Mouse (Mus musculus) kidney, embryonic 15.5 days (tissue): ENCODE measurements around the gene Ptrh2. TPM values are rescaled to one million over a fixed set of nuclear protein-coding genes. Genes with fewer than 3 reads are reported as not detected.

Experiments used
- ATAC-seq: fragments of 200-750 bp; cut with Nextera tagmentation; replicated peaks from 2 replicates; pipeline ENCODE4 v1.8.0; 2017; ENCODE audit warnings: moderate TSS enrichment; ENCODE audit not compliant: low FRiP score
- H3K27ac ChIP-seq: fragments of 300-500 bp; sonication (generic); 2 replicates; pipeline ENCODE4 v1.5.1; 2015; ENCODE audit warnings: mild to moderate bottlenecking, inconsistent platforms
- H3K27me3 ChIP-seq: fragments of 300-500 bp; sonication (generic); 2 replicates; pipeline ENCODE4 v1.6.1; 2015; ENCODE audit warnings: inconsistent platforms
- H3K36me3 ChIP-seq: fragments of 300-500 bp; sonication (generic); 2 replicates; pipeline ENCODE4 v1.6.1; 2015; ENCODE audit warnings: inconsistent platforms
- H3K4me1 ChIP-seq: fragments of 300-500 bp; sonication (generic); 2 replicates; pipeline ENCODE4 v1.6.1; 2015; ENCODE audit warnings: inconsistent platforms
- H3K4me2 ChIP-seq: fragments of 300-500 bp; sonication (generic); 2 replicates; pipeline ENCODE4 v1.6.1; 2015; ENCODE audit warnings: moderate library complexity, mild to moderate bottlenecking, inconsistent platforms
- H3K4me3 ChIP-seq: fragments of 300-500 bp; sonication (generic); replicated peaks from 2 replicates; pipeline ENCODE4 v1.5.1; 2015; ENCODE audit warnings: mild to moderate bottlenecking, inconsistent platforms
- H3K9ac ChIP-seq: fragments of 300-500 bp; sonication (generic); 2 replicates; pipeline ENCODE4 v1.6.1; 2015; ENCODE audit warnings: mild to moderate bottlenecking, inconsistent platforms
- H3K9me3 ChIP-seq: fragments of 300-500 bp; sonication (generic); replicated peaks from 2 replicates; pipeline ENCODE4 v1.6.1; 2016; ENCODE audit warnings: inconsistent platforms
- WGBS: fragments of 180-500 bp; shearing (Covaris S2); methylation state at CpG from one replicate; pipeline ENCODE4 v1.1.7; 2015; ENCODE audit warnings: mixed read lengths; 5-methylcytosine and 5-hydroxymethylcytosine counted together
- polyA plus RNA-seq: library from polyadenylated mRNA; unstranded; fragments of >200 nt; fragmentation: Nextera tagmentation; extraction: Ambion mirVana; gene quantifications from 2 replicates; pipeline ENCODE4 v1.2.1, GENCODE M21; 2015

Ptrh2 gene
- polyA plus RNA-seq, result 35.8 and 38.2 TPM in 2 replicates

DNA sequence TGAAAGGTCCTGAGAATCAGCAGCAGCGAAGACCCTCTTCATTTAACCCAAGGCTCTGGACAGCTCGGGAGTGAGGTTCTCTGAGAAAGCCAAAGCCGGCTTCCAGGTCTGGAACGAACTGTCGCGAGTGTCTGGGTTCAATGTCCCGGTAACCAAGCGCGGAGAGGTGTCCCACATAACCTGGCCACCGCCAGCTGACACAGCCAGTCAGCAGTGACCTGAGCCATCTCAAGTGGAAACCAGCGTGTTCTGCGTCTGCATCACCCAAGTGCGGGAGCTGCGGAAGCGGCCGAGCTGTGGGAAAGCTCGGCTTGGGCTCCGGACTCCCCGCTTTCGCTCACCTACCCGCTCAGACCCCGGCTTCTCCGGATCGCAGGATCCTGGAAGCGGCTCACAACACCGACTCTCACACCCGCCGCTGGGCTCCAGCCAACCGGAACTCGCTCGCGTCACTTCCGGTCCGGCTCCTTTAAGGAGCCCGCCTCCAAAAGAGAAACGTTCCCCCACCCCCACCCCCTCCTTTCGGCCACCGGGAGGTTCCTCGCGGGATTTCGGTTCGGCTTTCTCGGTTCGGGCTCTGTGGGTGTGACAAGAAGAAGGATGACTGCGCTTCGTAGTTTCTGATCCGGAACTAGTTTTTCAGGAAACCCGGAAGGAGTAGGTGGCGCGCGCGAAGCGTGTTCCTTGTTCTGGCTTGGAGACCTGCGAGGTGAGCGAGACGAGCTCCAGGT is at the start of gene Ptrh2, which contains the start of gene Vmp1:
Gene Ptrh2 (plus strand): TSS at position 591 of the 731 bp plus-strand sequence.
Gene Vmp1 (minus strand): TSS at position 442 of the 731 bp plus-strand sequence.
- Histone ChIP-seq H3K4me1 (peaks cover 47% of the 10 kb centered on the region), H3K9me3 (no peaks in the 10 kb centered on the region), H3K27me3 (no peaks in the 10 kb centered on the region), H3K9ac (peak within 1 kb of the TSS; percentile 89), H3K27ac (peak within 1 kb of the TSS; percentile 98), H3K36me3 (peaks cover 16% of the 10 kb centered on the region), H3K4me3 (peak within 1 kb of the TSS; percentile 91), H3K4me2 (peak within 1 kb of the TSS; percentile 88)
- peak; percentile 94 for ATAC-seq
- under 1% methylated on average over 56 of the region's 56 CpGs for WGBS

DNA sequence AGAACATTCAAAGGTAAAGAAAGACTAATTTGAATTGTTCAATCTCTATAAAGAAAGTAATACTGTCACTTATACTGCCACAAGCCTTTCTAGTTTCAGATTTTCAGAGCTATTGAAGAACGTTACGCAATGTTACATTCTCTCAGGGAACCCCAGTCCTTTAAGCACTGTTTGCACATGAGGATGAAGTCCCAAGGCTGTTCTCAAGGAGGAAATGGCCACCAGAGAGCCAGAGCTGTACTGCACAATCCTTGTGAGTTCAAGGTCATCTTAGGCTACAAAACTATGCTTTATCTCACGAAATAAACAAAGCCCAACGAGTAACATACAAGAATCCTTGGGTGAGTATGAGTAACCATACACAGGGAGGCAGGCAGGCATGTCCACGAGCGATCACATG is 49.4 kb upstream of the Ptrh2 start:
- Histone ChIP-seq H3K9me3 (no peaks in the 10 kb centered on the region), H3K36me3 (peaks cover 38% of the 10 kb centered on the region), H3K4me2 (no peak overlapping the region), H3K4me3 (no peak overlapping the region), H3K27ac (no peak overlapping the region), H3K27me3 (no peaks in the 10 kb centered on the region), H3K4me1 (no peaks in the 10 kb centered on the region), H3K9ac (no peak overlapping the region)
- WGBS, result 91% methylated on average over 6 of the region's 6 CpGs
- ATAC-seq, result no peak

DNA sequence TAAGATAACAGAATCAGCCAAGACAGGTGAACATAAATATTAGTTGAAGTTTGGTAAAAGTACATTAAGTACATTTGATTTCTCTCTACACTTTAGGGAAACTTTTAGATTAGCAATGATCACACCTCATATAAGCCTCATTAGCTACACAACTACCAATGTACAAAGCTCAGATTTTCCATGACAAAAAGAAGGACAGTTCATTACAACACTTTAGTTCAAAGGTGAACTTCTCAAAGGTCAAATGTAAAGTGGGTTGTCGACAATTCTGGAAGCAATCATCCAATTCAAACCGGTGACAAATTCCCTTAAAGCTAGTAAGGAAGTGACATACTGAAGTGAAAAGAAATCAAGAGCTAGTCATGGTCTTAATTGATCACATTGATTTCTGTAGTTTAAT is 46.1 kb upstream of the Ptrh2 start:
- no peaks in the 10 kb centered on the region for H3K27me3 ChIP-seq
- H3K4me3 ChIP-seq, result no peak overlapping the region
- H3K27ac ChIP-seq, result no peak overlapping the region
- no peak for ATAC-seq
- no peak overlapping the region for H3K4me2 ChIP-seq
- WGBS, result 66% methylated on average over 2 of the region's 2 CpGs
- no peaks in the 10 kb centered on the region for H3K9me3 ChIP-seq
- H3K9ac ChIP-seq, result no peak overlapping the region
- H3K36me3 ChIP-seq, result peaks cover 23% of the 10 kb centered on the region
- no peaks in the 10 kb centered on the region for H3K4me1 ChIP-seq

DNA sequence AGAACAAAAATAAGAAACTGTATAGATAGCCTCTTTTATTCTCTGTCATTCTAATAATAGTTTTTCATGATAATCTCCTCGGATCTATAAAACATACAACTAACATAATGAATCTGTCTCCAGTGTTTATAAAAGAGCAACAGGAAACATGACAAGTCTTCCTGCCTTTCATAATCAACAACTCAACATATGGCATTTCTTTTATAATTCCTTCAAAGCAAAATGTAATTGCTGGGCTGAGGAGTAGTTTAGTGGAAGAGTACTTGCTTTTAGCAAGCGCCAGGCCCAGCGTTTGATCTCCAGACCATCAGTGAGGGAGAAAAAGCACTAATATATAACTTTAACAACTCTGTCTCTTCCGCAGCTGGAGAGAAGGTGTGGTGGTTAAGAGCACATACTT is 42.1 kb upstream of the Ptrh2 start:
- 61% methylated on average over 4 of the region's 4 CpGs for WGBS
- Histone ChIP-seq H3K36me3 (peaks cover 15% of the 10 kb centered on the region), H3K9me3 (no peaks in the 10 kb centered on the region), H3K27me3 (no peaks in the 10 kb centered on the region), H3K4me1 (no peaks in the 10 kb centered on the region), H3K27ac (no peak overlapping the region), H3K4me3 (no peak overlapping the region), H3K9ac (no peak overlapping the region), H3K4me2 (no peak overlapping the region)
- no peak for ATAC-seq

DNA sequence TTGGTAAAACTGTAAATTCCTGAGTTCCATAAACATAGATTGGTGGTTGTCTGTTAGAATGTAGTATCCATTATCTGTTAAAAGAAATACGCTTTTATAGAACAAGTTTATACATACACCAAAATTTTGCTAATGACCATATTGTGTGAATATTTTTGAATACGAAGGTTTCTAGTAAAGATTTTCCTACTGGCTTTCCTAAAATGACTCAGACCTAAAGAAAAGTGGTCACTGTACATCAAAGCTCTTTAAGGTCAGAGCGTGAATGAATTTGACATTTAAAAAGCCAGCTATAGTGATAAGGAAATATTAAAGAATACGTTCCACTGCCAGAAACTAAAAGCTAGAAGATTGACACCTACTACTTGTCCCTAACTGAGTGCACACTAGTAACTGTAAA is 39.2 kb upstream of the Ptrh2 start:
- Histone ChIP-seq H3K27me3 (no peaks in the 10 kb centered on the region), H3K4me2 (no peak overlapping the region), H3K9me3 (no peaks in the 10 kb centered on the region), H3K36me3 (peaks cover 15% of the 10 kb centered on the region), H3K27ac (no peak overlapping the region), H3K4me3 (no peak overlapping the region), H3K4me1 (no peaks in the 10 kb centered on the region), H3K9ac (no peak overlapping the region)
- 90% methylated on average over 4 of the region's 4 CpGs for WGBS
- no peak for ATAC-seq

DNA sequence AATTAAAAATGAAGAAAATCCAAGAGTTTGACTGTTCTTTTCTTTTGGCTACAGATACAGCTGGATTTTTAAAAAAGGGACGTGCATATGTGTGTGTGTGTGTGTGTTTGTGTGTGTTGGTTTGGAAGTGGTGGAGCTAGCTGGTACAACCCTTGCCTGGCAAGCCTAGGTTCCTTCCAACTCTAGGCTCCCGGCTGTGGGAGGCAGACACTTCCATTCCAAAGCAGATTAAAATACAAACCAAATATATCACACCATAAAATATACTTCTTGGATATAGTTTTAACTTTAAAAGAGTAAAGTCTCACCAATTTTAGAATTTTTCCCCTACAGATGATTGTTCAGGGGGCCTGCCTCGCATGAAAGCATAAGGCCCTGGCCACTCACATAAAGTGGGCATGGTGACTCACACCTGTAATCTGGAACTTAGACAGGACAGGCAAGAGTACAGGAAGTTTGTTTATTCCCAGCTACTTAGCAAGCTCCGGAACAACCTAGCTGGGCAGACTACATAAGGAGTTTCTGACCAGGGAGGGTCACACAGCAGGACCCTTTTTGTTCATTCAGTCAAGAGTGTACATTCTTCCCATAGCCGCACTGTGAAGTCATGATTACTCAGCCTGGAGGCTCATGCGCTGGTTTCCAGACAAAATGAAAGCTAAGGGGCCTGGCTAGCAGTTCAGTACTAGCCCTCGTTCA is 37.5 kb upstream of the Ptrh2 start:
- ATAC-seq, result no peak

DNA sequence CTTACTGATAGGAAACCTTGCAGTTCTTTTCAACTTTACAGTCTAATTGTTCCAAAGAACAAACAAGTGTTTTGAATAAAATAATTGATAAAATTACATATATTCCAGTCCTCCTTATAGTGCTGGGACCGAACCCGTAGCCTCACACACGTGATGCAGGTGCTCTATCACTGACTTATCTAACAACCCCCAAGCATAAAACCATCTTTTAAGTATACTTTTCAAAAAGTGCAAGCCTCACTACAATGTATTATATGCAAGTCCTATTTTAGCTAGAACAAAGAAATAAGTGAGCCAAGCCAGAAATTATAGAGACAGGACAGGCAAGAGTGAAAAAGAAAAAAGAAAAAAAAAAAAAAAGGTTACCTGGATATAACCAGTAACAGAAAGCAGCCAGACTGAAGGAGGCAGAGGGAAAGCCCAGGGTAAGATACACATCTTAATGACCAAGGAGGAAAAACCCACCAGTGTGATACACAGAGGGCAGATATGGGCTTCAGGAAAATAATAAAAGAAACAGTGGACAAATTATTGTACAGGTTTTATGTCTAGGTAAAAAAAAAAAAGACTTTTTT is 36.8 kb upstream of the Ptrh2 start:
- Histone ChIP-seq H3K27ac (0 out of 2 replicates have a peak overlapping the region, but pooled peaks have one; percentile 6), H3K36me3 (peaks cover 15% of the 10 kb centered on the region), H3K27me3 (no peaks in the 10 kb centered on the region), H3K9ac (no peak overlapping the region), H3K9me3 (no peaks in the 10 kb centered on the region), H3K4me1 (no peaks in the 10 kb centered on the region), H3K4me2 (no peak overlapping the region), H3K4me3 (no peak overlapping the region)
- no peak for ATAC-seq
- 86% methylated on average over 3 of the region's 3 CpGs for WGBS

More for the DNA sequence above, 37.5 kb upstream of the Ptrh2 start:
- 71% methylated on average over 7 of the region's 7 CpGs for WGBS
- Histone ChIP-seq H3K27me3 (no peaks in the 10 kb centered on the region), H3K27ac (peak overlapping the region; percentile 6; the same call in 1 of the 2 replicates), H3K9me3 (no peaks in the 10 kb centered on the region), H3K4me3 (no peak overlapping the region), H3K4me2 (no peak overlapping the region), H3K9ac (no peak overlapping the region), H3K36me3 (peaks cover 15% of the 10 kb centered on the region), H3K4me1 (no peaks in the 10 kb centered on the region)

DNA sequence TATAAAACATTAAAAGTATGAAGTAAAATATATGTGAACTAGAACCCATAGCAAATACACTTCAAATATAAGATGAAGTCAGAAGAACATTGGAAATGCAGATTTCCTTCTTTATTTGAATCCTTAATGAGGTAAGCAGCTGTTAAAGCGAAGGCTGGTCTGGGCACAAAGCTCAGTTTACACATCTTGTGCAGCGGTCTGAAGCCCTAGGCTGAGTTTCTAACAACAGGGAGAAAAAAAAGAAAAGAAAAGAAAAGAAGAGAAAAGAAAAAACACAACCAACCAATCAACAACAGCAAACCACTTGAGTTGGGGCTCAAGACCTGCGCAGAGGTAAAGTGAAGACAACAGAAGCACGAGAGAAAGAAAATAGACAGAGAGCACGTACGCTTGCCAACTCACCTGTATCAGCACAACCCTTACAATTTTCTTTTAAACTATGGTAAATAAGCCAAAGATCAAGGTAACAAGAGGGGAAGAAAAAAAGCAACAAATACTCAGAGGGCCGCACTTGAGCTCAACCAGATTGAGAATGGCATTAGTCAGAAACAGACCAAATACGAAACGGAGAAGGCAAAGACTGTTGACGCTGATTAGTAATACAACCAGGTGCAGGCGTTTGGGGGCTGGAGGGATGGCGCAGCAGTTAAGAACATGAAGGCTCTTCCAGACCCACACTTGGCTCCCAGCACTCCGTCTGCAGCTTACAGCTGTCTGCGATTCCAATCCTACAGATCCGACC is 35.9 kb upstream of the Ptrh2 start:
- ATAC-seq, result no peak
- Histone ChIP-seq H3K4me2 (no peak overlapping the region), H3K9ac (no peak overlapping the region), H3K9me3 (no peaks in the 10 kb centered on the region), H3K27me3 (no peaks in the 10 kb centered on the region), H3K4me3 (no peak overlapping the region), H3K27ac (no peak overlapping the region), H3K4me1 (no peaks in the 10 kb centered on the region), H3K36me3 (peaks cover 8% of the 10 kb centered on the region)
- 85% methylated on average over 15 of the region's 15 CpGs for WGBS

DNA sequence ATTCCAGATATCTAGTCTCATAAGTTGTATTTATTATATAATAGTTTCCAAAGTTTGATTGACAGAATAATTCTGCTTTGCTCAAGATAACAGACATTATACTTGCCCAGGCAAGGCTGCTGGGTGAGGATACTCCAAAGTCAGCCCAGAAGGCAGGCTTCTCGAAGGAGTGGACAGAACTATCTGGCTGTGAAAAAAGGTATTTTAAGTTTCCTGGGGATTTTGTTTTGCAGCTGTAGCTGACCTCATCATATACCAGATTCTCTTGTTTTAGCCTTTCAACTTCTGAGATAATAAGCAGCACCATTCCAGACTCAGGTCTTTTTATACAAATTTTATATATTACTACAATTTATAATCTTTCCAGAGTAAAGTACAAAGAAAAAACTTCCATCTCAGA is 34.2 kb upstream of the Ptrh2 start:
- H3K27me3 ChIP-seq, result no peaks in the 10 kb centered on the region
- 85% methylated on average over 1 of the region's 1 CpGs for WGBS
- no peak for ATAC-seq

DNA sequence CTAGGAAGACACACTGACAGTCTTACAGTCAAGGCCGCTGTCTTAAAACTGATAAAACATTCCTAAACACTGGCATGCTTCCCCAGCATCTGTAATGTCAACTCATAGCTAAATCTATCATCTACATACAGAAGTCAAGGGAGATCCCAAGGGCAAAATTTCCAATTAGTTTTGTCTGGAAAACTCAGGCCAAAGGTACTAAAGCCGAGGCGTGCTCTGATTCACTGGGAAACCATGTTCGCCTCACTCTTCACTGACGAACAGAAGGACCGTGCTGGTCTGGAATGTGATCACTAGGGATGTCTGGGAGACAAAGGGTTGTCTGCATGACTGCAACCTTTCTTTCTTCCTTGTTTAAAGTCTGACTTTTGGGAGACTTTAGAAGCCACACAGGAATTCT is 33.1 kb upstream of the Ptrh2 start:
- Histone ChIP-seq H3K36me3 (0 out of 2 replicates have a peak, but pooled peaks cover 4% of the 10 kb centered on the region), H3K27ac (no peak overlapping the region), H3K9me3 (no peaks in the 10 kb centered on the region), H3K4me3 (no peak overlapping the region), H3K4me2 (no peak overlapping the region), H3K9ac (no peak overlapping the region), H3K27me3 (no peaks in the 10 kb centered on the region), H3K4me1 (no peaks in the 10 kb centered on the region)
- WGBS, result 75% methylated on average over 6 of the region's 6 CpGs
- ATAC-seq, result no peak

More for the DNA sequence above, 34.2 kb upstream of the Ptrh2 start:
- no peak overlapping the region for H3K4me3 ChIP-seq
- H3K9me3 ChIP-seq, result no peaks in the 10 kb centered on the region
- no peak overlapping the region for H3K4me2 ChIP-seq
- no peak overlapping the region for H3K9ac ChIP-seq
- no peaks in the 10 kb centered on the region for H3K4me1 ChIP-seq
- H3K36me3 ChIP-seq, result 0 out of 2 replicates have a peak, but pooled peaks cover 4% of the 10 kb centered on the region
- H3K27ac ChIP-seq, result no peak overlapping the region

DNA sequence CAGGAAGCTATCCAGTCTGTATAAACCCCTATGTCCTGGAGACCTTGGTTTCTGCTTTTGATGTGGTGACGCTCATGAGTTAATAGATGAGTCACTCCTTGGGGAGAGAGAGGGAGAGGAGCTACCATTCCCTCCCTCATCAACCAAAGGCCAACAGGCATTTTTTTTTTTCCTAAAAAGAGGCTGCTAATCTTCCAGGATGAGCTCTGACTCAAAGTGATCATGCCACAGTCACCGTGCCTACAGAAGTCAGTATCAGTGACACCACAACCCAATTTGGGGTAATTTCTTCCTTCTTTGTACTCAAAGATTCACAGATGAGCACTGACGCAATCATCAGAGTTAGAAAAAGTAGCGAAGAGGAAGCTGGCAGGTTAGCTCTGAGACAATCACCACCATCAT is 31.2 kb upstream of the Ptrh2 start:
- Histone ChIP-seq H3K4me1 (no peaks in the 10 kb centered on the region), H3K27ac (no peak overlapping the region), H3K36me3 (0 out of 2 replicates have a peak, but pooled peaks cover 4% of the 10 kb centered on the region), H3K4me2 (no peak overlapping the region), H3K4me3 (no peak overlapping the region), H3K9me3 (no peaks in the 10 kb centered on the region), H3K27me3 (no peaks in the 10 kb centered on the region), H3K9ac (no peak overlapping the region)
- WGBS, result 88% methylated on average over 4 of the region's 4 CpGs
- ATAC-seq, result no peak
